Mouse (Mus musculus) ES-Bruce4 (cell line): Measurements from ENCODE around the gene Icmt.

Experiments used
- CTCF ChIP-seq: IDR thresholded peaks from one replicate; pipeline ENCODE4 v1.8.1; 2011; ENCODE audit warnings: low read depth, low read length
- POLR2A ChIP-seq: IDR thresholded peaks from one replicate; pipeline ENCODE4 v1.8.1; 2011; ENCODE audit warnings: low read length; ENCODE audit not compliant: insufficient read depth

GRCm38 (mm10) chr4:152332952-152333351 lies 35.9 kb downstream of the Icmt start:
- TF ChIP-seq CTCF (peak; percentile 100), POLR2A (no peak)
